Mouse (Mus musculus) myocyte (in vitro differentiated cells): ENCODE results near the gene Wdr31. TPM values are rescaled to one million over a fixed set of nuclear protein-coding genes. Genes with fewer than 3 reads are reported as not detected.

Experiments
- H3K27me3 ChIP-seq: one replicate; pipeline ENCODE4 v1.6.1; 2011; ENCODE audit not compliant: control insufficient read depth, insufficient read depth, insufficient read length
- H3K36me3 ChIP-seq: one replicate; pipeline ENCODE4 v1.6.1; 2011; ENCODE audit not compliant: control insufficient read depth, insufficient read depth
- H3K4me2 ChIP-seq: one replicate; pipeline ENCODE4 v1.6.1; 2011; ENCODE audit warnings: low read depth, control low read depth
- H3K4me3 ChIP-seq: one replicate; pipeline ENCODE4 v1.5.1; 2011; ENCODE audit warnings: mild to moderate bottlenecking, control low read depth, moderate library complexity
- H3K79me2 ChIP-seq: one replicate; pipeline ENCODE4 v1.6.1; 2011; ENCODE audit not compliant: control insufficient read depth, insufficient read depth
- H3ac ChIP-seq: one replicate; pipeline ENCODE4 v1.6.1; 2011; ENCODE audit not compliant: control insufficient read depth, insufficient read length
- CEBPB ChIP-seq: IDR thresholded peaks from 2 replicates; pipeline ENCODE4 v1.6.1; 2011; ENCODE audit warnings: mild to moderate bottlenecking, moderate library complexity; ENCODE audit not compliant: poor library complexity, insufficient read depth, severe bottlenecking
- E2F4 ChIP-seq: IDR thresholded peaks from one replicate; pipeline ENCODE4 v1.6.1; 2011; ENCODE audit warnings: mild to moderate bottlenecking, control low read depth, moderate library complexity; ENCODE audit not compliant: insufficient read depth
- MAX ChIP-seq: IDR thresholded peaks from one replicate; pipeline ENCODE4 v1.6.1; 2011; ENCODE audit warnings: low read depth, mild to moderate bottlenecking, control low read depth
- MYOD1 ChIP-seq, 3 experiments: IDR thresholded peaks; one replicate each; pipeline ENCODE4 v1.6.1; 2011; ENCODE audit warnings: control low read depth in 2 of 3, low read depth in 2 of 3, mild to moderate bottlenecking in 2 of 3, moderate library complexity in 1 of 3; ENCODE audit not compliant: insufficient read length in 2 of 3, control insufficient read depth in 1 of 3
- MYOG ChIP-seq, 3 experiments: IDR thresholded peaks; one replicate each; pipeline ENCODE4 v1.6.1; 2011; ENCODE audit warnings: control low read depth in 2 of 3, low read depth in 2 of 3, mild to moderate bottlenecking in 2 of 3; ENCODE audit not compliant: insufficient read length in 2 of 3, control insufficient read depth in 1 of 3, insufficient read depth in 1 of 3
- POLR2A ChIP-seq: IDR thresholded peaks from one replicate; pipeline ENCODE4 v1.6.1; 2011; ENCODE audit warnings: low read depth, mild to moderate bottlenecking, control low read depth, moderate library complexity; ENCODE audit not compliant: insufficient read length
- POLR2AphosphoS2 ChIP-seq: IDR thresholded peaks from one replicate; pipeline ENCODE4 v1.6.1; 2011; ENCODE audit warnings: low read depth, control low read depth; ENCODE audit not compliant: insufficient read length
- REST ChIP-seq: IDR thresholded peaks from one replicate; pipeline ENCODE4 v1.6.1; 2011; ENCODE audit warnings: mild to moderate bottlenecking, control low read depth, moderate library complexity; ENCODE audit not compliant: insufficient read depth, insufficient read length
- SRF ChIP-seq: IDR thresholded peaks from one replicate; pipeline ENCODE4 v1.6.1; 2011; ENCODE audit warnings: low read depth; ENCODE audit not compliant: control insufficient read depth, insufficient read length
- TCF12 ChIP-seq: IDR thresholded peaks from one replicate; pipeline ENCODE4 v1.6.1; 2011; ENCODE audit warnings: mild to moderate bottlenecking, control low read depth; ENCODE audit not compliant: poor library complexity, insufficient read depth, severe bottlenecking
- TCF3 ChIP-seq: IDR thresholded peaks from one replicate; pipeline ENCODE4 v1.6.1; 2011; ENCODE audit warnings: low read depth, control low read depth; ENCODE audit not compliant: insufficient read length
- USF1 ChIP-seq: IDR thresholded peaks from one replicate; pipeline ENCODE4 v1.6.1; 2011; ENCODE audit warnings: low read depth, mild to moderate bottlenecking, control low read depth, moderate library complexity
- polyA plus RNA-seq: library from polyadenylated mRNA; unstranded; fragments of >200 nt; fragmentation: generic; extraction: Trizol; gene quantifications from one replicate; pipeline ENCODE4 v1.2.1, GENCODE M21; 2012; ENCODE audit warnings: missing spikeins

Wdr31 gene
- polyA plus RNA-seq, 1 experiment: 3.3 TPM

GRCm38 (mm10) chr4:62410325-62410724 is 60.4 kb downstream of the Wdr31 start:
- peak overlapping the region; percentile 81 for H3K4me2 ChIP-seq
- peaks cover 37% of the 10 kb centered on the region for H3K36me3 ChIP-seq
- peak overlapping the region; percentile 86 for H3K4me3 ChIP-seq
- peaks cover 40% of the 10 kb centered on the region for H3K79me2 ChIP-seq
- TF ChIP-seq TCF12 (no peak), TCF3 (no peak), POLR2AphosphoS2 (no peak), SRF (no peak), POLR2A (no peak), USF1 (no peak), MAX (no peak)
- no peaks in the 10 kb centered on the region for H3K27me3 ChIP-seq
- H3ac ChIP-seq: no peak overlapping the region

DNA sequence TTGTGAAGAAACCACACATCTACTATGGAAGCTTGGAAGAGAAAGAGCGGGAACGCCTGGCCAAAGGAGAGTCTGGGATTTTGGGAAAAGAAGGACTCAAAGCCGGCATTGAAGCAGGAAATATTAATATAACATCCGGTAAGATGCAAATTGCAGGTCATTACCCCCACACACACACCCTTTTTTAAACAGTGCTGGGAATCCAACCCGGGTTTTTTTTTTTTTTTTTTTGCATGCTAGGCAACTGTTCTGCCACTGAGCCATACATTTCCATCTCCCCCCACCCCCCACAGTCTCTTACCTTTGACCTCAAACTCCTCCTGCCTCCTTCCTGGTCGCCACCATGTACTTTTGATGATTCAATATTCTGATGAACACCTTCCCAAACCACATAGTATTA is 61.1 kb downstream of the Wdr31 start:
- TF ChIP-seq TCF3: no peak
- TF ChIP-seq POLR2AphosphoS2: no peak
- Histone ChIP-seq H3ac (peak overlapping the region; percentile 16), H3K4me3 (peak overlapping the region; percentile 86), H3K27me3 (no peaks in the 10 kb centered on the region), H3K79me2 (peaks cover 45% of the 10 kb centered on the region), H3K4me2 (peak overlapping the region; percentile 81), H3K36me3 (peaks cover 30% of the 10 kb centered on the region)

GRCm38 (mm10) chr4:62408601-62409282 is 62.0 kb downstream of the Wdr31 start, which contains the start of the genes Cdc26 and Prpf4:
Gene Cdc26, minus strand, starts transcription at chr4:62408642.
Gene Prpf4, plus strand, starts transcription at chr4:62408797.
- TF ChIP-seq MAX (no peak), TCF3 (no peak), POLR2A (peak; percentile 87), MYOG (IDR thresholded peaks at IDR 0.05; ENCODE audit: control insufficient read depth in 1 of 3, insufficient read depth in 1 of 3, insufficient read length in 2 of 3, low read depth in 2 of 3) (no peak), USF1 (no peak), TCF12 (no peak), SRF (peak; percentile 55), REST (no peak), E2F4 (peak; percentile 71), MYOD1 (IDR thresholded peaks at IDR 0.05; ENCODE audit: control insufficient read depth in 1 of 3, insufficient read length in 2 of 3, low read depth in 2 of 3) (no peak), POLR2AphosphoS2 (peak; percentile 89)
- Histone ChIP-seq H3ac (peak within 1 kb of the TSS; percentile 16), H3K4me2 (peak within 1 kb of the TSS; percentile 81), H3K4me3 (peak within 1 kb of the TSS; percentile 86), H3K79me2 (peaks cover 53% of the 10 kb centered on the region), H3K36me3 (peaks cover 25% of the 10 kb centered on the region), H3K27me3 (no peaks in the 10 kb centered on the region)

- Histone ChIP-seq H3K79me2 (peaks cover 57% of the 10 kb centered on the region), H3ac (peak overlapping the region; percentile 16), H3K4me3 (peak overlapping the region; percentile 86), H3K27me3 (no peaks in the 10 kb centered on the region), H3K4me2 (peak overlapping the region; percentile 51), H3K36me3 (peaks cover 24% of the 10 kb centered on the region)
- TF ChIP-seq MYOG (IDR thresholded peaks at IDR 0.05; ENCODE audit: control insufficient read depth in 1 of 3, insufficient read depth in 1 of 3, insufficient read length in 2 of 3, low read depth in 2 of 3): no peak
- TF ChIP-seq POLR2AphosphoS2: no peak
- TF ChIP-seq MYOD1 (IDR thresholded peaks at IDR 0.05; ENCODE audit: control insufficient read depth in 1 of 3, insufficient read length in 2 of 3, low read depth in 2 of 3): no peak
- no peak for TF ChIP-seq CEBPB
- no peak for TF ChIP-seq E2F4
- TF ChIP-seq MAX: no peak
- TF ChIP-seq POLR2A: no peak
- TF ChIP-seq SRF: no peak
- no peak for TF ChIP-seq USF1
- no peak for TF ChIP-seq TCF12
- TF ChIP-seq TCF3: no peak
- no peak for TF ChIP-seq REST
These were observed 62.7 kb downstream of the Wdr31 start for GRCm38 (mm10) chr4:62407730-62408582.

DNA sequence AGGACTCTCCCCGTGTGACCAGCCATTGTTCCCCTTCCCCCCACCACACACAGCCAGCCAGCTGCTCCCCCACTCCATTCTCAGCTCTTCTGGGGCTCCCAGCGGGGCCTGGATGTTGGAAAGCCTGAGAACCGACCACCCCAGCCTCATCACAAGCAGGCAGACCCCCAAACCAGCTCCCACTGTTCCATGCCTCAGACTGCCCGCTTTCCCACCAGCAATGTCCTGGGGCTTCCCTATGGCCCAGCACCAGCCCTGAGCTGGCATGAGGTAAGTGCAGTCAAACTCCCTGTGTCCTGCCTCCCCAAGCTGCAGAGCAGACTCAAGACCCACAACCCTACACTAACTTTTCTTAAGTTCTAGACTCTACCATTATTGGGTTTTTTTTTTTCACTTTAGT is 64.6 kb downstream of the Wdr31 start:
- no peak for TF ChIP-seq MYOG (IDR thresholded peaks at IDR 0.05; ENCODE audit: control insufficient read depth in 1 of 3, insufficient read depth in 1 of 3, insufficient read length in 2 of 3, low read depth in 2 of 3)
- TF ChIP-seq TCF3: no peak
- no peak for TF ChIP-seq MYOD1 (IDR thresholded peaks at IDR 0.05; ENCODE audit: control insufficient read depth in 1 of 3, insufficient read length in 2 of 3, low read depth in 2 of 3)
- no peak for TF ChIP-seq POLR2AphosphoS2
- TF ChIP-seq MAX: no peak
- TF ChIP-seq SRF: no peak
- TF ChIP-seq POLR2A: no peak
- TF ChIP-seq REST: no peak
- no peak for TF ChIP-seq E2F4
- no peak for TF ChIP-seq USF1
- TF ChIP-seq TCF12: no peak
- no peak for TF ChIP-seq CEBPB
- Histone ChIP-seq H3K4me2 (no peak overlapping the region), H3K4me3 (no peak overlapping the region), H3ac (no peak overlapping the region), H3K79me2 (peaks cover 52% of the 10 kb centered on the region), H3K36me3 (peaks cover 15% of the 10 kb centered on the region), H3K27me3 (no peaks in the 10 kb centered on the region)
